Mouse (Mus musculus): ENCODE data around the gene Sidt1.

The Sidt1 gene

GRCm38 (mm10) chr16:44249985-44250384 lies 83.0 kb downstream of the Sidt1 start:
- DNase-seq (ENCODE audit: low read depth, low spot score) = no peak

GRCm38 (mm10) chr16:44243323-44243722 lies 89.7 kb downstream of the Sidt1 start:
- peak; percentile 36 for DNase-seq (ENCODE audit: low read depth, low spot score)

- DNase-seq (ENCODE audit: low read depth, low spot score) = peak; percentile 90
Measured at GRCm38 (mm10) chr16:44242633-44243032, 90.4 kb downstream of the Sidt1 start.

GRCm38 (mm10) chr16:44240406-44240805 lies 92.6 kb downstream of the Sidt1 start:
- peak; percentile 60 for DNase-seq (ENCODE audit: low read depth, low spot score)

- DNase-seq (ENCODE audit: low read depth, low spot score) = peak; percentile 33
Measured at GRCm38 (mm10) chr16:44238835-44239263, 94.1 kb downstream of the Sidt1 start.

- DNase-seq (ENCODE audit: low read depth, low spot score) = peak; percentile 76
Measured at GRCm38 (mm10) chr16:44237836-44238235, 95.2 kb downstream of the Sidt1 start.

GRCm38 (mm10) chr16:44233019-44233418 lies 100.0 kb downstream of the Sidt1 start:
- no peak for DNase-seq (ENCODE audit: low read depth, low spot score)

- DNase-seq (ENCODE audit: low read depth, low spot score) = no peak
Measured at GRCm38 (mm10) chr16:44226706-44227291, 106.2 kb downstream of the Sidt1 start.

- no peak for DNase-seq (ENCODE audit: low read depth, low spot score)
Measured at GRCm38 (mm10) chr16:44221463-44221862, 111.5 kb downstream of the Sidt1 start.

- no peak for DNase-seq (ENCODE audit: low read depth, low spot score)
Measured at GRCm38 (mm10) chr16:44216417-44216816, 116.6 kb downstream of the Sidt1 start.

GRCm38 (mm10) chr16:44215513-44215912 lies 117.5 kb downstream of the Sidt1 start:
- no peak for DNase-seq (ENCODE audit: low read depth, low spot score)

GRCm38 (mm10) chr16:44212703-44213102 lies 120.3 kb downstream of the Sidt1 start:
- no peak for DNase-seq (ENCODE audit: low read depth, low spot score)

- DNase-seq (ENCODE audit: low read depth, low spot score) = no peak
Measured at GRCm38 (mm10) chr16:44211054-44211414, 122.0 kb downstream of the Sidt1 start.

GRCm38 (mm10) chr16:44210156-44211053 lies 122.6 kb downstream of the Sidt1 start:
- no peak for DNase-seq (ENCODE audit: low read depth, low spot score)

GRCm38 (mm10) chr16:44205973-44206372 lies 127.0 kb downstream of the Sidt1 start:
- DNase-seq (ENCODE audit: low read depth, low spot score) = no peak

GRCm38 (mm10) chr16:44204331-44204730 lies 128.7 kb downstream of the Sidt1 start:
- no peak for DNase-seq (ENCODE audit: low read depth, low spot score)

- no peak for DNase-seq (ENCODE audit: low read depth, low spot score)
Measured at GRCm38 (mm10) chr16:44200146-44200545, 132.8 kb downstream of the Sidt1 start.

GRCm38 (mm10) chr16:44199066-44199703 lies 133.8 kb downstream of the Sidt1 start:
- DNase-seq (ENCODE audit: low read depth, low spot score) = no peak

GRCm38 (mm10) chr16:44190968-44191367 lies 142.0 kb downstream of the Sidt1 start:
- no peak for DNase-seq (ENCODE audit: low read depth, low spot score)

Data from 3T3-L1 (cell line).